Mouse (Mus musculus): ENCODE data around the gene Fam53b.

GRCm38 (mm10) chr7:132804951-132805350 is 8.7 kb downstream of the Fam53b start:
- TF ChIP-seq CTCF (IDR thresholded peaks at IDR 0.05; ENCODE audit: low read depth, low read length) = no peak
- no peak for TF ChIP-seq POLR2A (IDR thresholded peaks at IDR 0.05; ENCODE audit: borderline replicate concordance, low read depth, low read length)
